Mouse (Mus musculus) embryo, embryonic 11.5 days (tissue): Measurements from ENCODE around the gene Kirrel3.

Source experiments
- DNase-seq: peaks from one replicate; pipeline ENCODE4 v3.0.0-alpha.2; 2012; ENCODE audit warnings: low read depth, low spot score

Gene Kirrel3

GRCm38 (mm10) chr9:34507164-34507563 is 21.5 kb downstream of the Kirrel3 start:
- DNase-seq: no peak

- DNase-seq: no peak
Measured at GRCm38 (mm10) chr9:34518861-34519260, 33.2 kb downstream of the Kirrel3 start.

GRCm38 (mm10) chr9:34520234-34520950 is 34.7 kb downstream of the Kirrel3 start:
- no peak for DNase-seq

- DNase-seq: no peak
Measured at GRCm38 (mm10) chr9:34525695-34526094, 40.0 kb downstream of the Kirrel3 start.

DNA sequence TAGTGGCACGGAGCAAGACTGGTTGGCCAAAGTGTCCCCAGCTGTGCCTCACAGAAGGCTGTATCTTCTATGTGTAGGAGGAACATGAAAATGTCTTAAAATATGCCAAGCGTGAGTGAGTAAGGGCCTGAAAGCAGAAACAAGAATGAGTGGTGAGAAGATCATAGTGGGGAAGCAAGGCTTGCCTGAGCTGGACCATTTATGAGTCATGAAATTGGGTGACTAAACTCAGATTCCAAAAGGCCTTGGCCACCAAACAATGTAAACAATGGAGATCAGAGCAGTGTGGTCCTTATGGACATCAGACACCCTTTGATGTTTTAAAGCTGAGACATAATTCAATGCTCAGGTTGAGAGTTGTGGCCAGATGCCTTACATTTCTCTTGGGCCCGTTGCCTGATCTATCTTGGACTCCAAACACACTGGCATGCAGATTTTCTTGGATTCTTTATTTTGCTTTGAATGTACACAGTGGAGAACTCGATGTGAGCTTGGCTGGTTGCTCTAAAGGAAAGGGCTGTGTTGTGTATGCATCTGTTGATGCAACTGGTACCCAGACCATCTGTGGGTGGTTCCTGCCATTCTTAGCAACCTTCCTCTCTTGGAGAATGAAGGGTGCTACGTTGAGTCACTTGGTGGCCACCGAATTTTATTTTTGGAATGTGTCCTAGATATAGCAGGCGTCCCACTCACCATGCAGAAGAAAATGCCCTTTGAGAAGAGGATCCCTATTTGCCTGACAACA is 53.1 kb downstream of the Kirrel3 start:
- no peak for DNase-seq

- no peak for DNase-seq
Measured at GRCm38 (mm10) chr9:34541908-34542307, 56.2 kb downstream of the Kirrel3 start.

DNA sequence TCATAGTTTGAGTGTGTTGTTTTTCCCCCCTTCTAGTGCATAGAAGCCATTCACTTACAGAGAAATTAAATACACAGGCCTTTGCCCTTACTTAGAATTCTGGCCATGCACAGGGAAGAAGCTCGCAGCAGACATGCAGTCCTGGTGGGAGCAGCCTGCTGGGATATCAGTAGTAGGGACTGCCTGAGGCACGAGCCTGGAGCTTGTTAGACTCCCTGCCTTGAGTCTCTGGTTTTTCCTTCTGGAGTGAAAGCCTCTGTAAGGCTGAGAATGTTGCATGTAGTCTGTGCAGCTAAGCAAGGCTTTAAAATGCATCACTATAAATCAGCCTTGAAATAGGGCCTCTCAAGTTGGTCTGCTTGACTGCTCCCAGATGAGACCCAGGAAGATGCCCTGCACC is 70.0 kb downstream of the Kirrel3 start:
- DNase-seq: no peak

GRCm38 (mm10) chr9:34557846-34558245 is 72.2 kb downstream of the Kirrel3 start:
- DNase-seq: no peak

DNA sequence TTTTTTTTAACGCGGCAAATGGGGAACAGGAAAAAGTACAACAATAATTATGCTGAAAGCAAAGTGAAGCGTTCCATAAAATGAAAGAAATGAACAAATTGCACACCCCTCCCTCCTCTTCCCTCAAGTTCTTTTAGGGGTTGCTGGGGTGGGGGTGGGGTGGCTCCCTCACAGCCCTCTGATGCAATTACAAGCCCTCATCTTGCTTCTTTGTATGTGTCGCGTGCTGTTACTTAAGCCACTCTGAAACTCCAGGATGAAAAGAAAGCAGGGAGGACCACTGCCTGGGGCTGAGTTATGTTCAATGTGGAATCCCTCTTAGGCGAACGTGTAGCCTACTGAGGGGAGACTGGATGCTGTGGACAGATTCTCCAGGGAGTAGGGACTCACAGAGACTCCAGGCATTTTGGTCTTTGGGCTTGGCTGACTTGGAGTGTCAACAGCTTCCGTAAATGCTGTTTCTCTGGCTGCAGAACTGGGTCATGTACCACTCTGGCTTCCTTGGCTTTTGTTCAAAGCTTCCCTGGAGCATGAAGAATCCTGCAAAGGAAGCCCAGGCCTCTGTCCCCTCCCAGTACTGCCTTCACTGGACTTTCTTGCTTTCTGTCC is 72.7 kb downstream of the Kirrel3 start:
- no peak for DNase-seq

DNA sequence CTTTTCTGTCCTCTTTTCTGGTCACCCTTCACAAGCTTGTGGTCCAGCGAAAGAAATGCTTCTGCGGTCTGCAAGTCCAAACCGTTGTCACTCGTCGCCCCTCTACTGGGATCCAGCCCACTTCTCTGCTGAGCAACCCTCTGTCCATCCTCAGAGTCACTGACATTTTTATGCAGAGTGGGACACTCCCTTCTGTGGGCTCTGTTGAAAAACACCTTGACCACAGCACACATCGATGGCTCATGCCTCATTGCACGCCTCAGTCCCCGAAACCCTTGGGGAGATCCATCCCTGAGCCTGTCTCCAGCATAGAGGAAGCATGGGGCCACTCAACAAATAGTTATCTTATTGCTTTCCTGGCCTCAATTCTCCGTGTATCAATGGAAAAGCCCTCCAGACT is 73.4 kb downstream of the Kirrel3 start:
- no peak for DNase-seq

DNA sequence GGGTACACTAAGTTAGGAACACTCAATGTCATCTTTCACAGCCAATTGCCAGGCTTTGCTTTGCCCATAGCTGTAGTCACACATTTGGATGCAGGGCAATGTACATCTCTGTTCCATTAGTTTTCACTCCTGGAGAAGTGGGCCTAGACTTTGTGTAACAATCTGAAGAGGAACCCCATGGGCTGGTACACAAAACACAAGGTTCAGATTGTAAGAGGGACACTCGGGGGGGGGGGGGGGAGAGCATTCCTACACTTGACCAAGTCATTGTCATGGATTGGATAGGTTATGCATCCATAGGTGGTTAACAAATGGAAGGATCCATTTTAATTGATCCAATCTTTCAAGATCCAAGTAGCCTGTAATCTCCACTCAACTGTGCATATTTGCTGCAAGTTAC is 75.6 kb downstream of the Kirrel3 start:
- DNase-seq: no peak

GRCm38 (mm10) chr9:34562437-34563000 is 76.8 kb downstream of the Kirrel3 start:
- no peak for DNase-seq

- no peak for DNase-seq
Measured at GRCm38 (mm10) chr9:34573906-34574305, 88.2 kb downstream of the Kirrel3 start.

DNA sequence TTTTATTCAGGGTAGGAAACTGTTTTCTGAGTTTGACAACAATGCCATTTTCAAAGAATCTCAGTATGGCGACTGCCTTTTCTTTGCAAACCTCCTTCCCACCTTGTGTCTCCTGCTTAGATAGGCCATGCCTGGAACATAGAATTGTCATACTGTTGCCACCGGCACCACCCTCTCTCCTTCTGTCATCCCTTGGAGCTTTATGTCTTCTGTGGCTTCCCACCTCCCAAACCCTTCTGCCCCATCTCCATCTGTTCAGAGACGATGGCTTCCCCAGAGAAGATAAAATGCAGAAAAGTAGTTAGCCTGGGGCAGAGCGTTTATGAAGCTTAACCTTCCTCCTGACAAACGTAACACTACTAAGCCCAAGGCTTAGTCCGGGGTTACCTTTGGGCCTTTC is 88.9 kb downstream of the Kirrel3 start:
- DNase-seq: no peak

DNA sequence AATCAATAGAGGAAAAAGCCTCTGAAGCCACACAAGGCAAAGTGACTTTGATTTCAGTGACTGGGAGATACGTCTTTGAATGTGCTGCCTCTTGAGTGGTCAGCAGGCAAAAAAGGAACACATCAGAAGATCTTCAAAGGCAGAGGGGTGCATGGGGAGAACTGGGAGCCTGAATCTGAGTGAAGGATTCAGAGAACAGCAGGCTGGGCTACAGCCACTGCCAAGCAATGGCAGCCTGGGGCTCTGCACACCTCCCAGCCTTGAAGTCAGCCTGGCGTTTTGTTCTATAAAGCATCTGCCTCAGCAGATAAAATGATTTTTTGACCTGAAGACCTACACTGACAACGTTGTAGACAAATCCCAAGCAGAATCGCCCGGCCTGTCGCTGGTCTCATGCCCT is 93.5 kb downstream of the Kirrel3 start:
- no peak for DNase-seq

DNA sequence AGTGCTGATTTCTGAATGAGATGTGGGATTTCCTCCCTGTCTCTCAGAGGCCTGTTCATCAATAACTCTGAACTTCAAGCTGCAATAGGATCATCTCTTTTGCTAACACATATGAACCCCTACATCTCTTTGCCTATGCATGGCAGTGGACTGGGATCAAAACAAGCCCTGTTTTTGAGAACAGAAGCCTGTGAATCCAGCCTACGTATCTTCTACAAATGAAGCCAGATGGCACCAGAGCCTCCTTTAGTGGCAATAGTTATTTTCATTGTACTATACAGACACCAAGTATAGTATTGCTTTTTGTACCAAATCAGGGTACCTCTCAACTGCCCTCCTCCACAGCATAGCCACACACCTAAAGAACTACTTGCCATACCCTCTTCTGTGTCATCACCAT is 94.4 kb downstream of the Kirrel3 start:
- no peak for DNase-seq

GRCm38 (mm10) chr9:34582496-34582895 is 96.8 kb downstream of the Kirrel3 start:
- no peak for DNase-seq

DNA sequence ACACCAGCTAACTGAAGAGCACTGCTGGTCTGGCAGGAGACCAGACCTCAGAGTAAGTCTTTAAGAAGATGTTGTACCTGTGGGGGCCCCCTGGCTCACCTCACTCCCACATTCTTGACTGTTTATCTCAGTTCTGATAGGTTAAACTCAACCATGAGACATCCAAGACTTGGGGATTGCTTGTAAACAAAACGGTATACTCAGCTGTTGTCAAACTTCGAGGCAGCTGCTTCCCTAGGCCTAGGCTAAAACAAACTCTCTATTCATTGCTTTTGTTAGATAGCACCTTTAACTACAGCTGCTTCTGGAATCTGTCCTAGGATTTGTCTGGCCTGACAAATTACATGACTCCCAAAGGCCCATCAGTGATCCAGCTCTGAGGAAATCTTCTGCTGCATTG is 99.8 kb downstream of the Kirrel3 start:
- no peak for DNase-seq

GRCm38 (mm10) chr9:34586080-34586479 is 100.4 kb downstream of the Kirrel3 start:
- no peak for DNase-seq

- no peak for DNase-seq
Measured at GRCm38 (mm10) chr9:34589799-34590198, 104.1 kb downstream of the Kirrel3 start.

GRCm38 (mm10) chr9:34592073-34592610 is 106.4 kb downstream of the Kirrel3 start:
- no peak for DNase-seq

DNA sequence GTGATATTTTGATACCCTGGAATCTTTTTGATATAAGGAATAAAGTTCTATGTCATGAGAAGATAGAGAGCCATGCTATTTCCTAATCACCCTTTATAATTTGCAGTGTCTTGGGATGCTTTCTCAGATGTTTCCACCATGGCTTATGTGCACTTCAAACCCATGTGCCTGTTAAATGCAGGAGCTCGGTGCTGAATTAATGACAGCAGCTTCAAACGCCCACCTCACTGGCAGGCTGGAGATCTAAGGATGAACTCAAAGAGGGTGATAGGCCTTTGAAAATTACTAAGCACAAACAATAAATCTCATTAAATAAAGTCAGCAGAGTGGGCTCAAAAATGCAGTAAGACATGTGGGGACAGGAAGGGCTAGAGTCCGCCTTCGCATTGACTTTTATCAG is 108.2 kb downstream of the Kirrel3 start:
- DNase-seq: no peak
